Mouse (Mus musculus) embryonic facial prominence, embryonic 14.5 days (tissue): Measurements from ENCODE around the gene Tmem117. TPM values are rescaled to one million over a fixed set of nuclear protein-coding genes. Genes with fewer than 3 reads are reported as not detected.

ENCODE experiments used
- ATAC-seq: fragments of 200-750 bp; cut with Nextera tagmentation; 2 replicates; pipeline ENCODE4 v1.8.0; 2017; ENCODE audit warnings: low read depth, moderate number of reproducible peaks, moderate TSS enrichment
- DNase-seq: peaks from one replicate; pipeline ENCODE4 v3.0.0-alpha.2; 2015; ENCODE audit warnings: low spot score
- H3K27ac ChIP-seq: fragments of 300-500 bp; sonication (generic); replicated peaks from 2 replicates; pipeline ENCODE4 v1.5.1; 2014; ENCODE audit warnings: low read depth, mild to moderate bottlenecking, low read length, moderate library complexity
- H3K27me3 ChIP-seq: fragments of 300-500 bp; sonication (generic); replicated peaks from 2 replicates; pipeline ENCODE4 v1.6.1; 2014; ENCODE audit warnings: low read length; ENCODE audit not compliant: control insufficient read depth, insufficient read depth
- H3K36me3 ChIP-seq: fragments of 300-500 bp; sonication (generic); 2 replicates; pipeline ENCODE4 v1.6.1; 2014; ENCODE audit warnings: low read length, mixed read lengths; ENCODE audit not compliant: control insufficient read depth, insufficient read depth
- H3K4me1 ChIP-seq: fragments of 300-500 bp; sonication (generic); 2 replicates; pipeline ENCODE4 v1.6.1; 2014; ENCODE audit warnings: antibody characterized with exemption, low read length; ENCODE audit not compliant: control insufficient read depth, insufficient read depth
- H3K4me2 ChIP-seq: fragments of 300-500 bp; sonication (generic); 2 replicates; pipeline ENCODE4 v1.6.1; 2014; ENCODE audit warnings: low read depth, mild to moderate bottlenecking, low read length, moderate library complexity, mixed read lengths
- H3K4me3 ChIP-seq: fragments of 300-500 bp; sonication (generic); 2 replicates; pipeline ENCODE4 v1.5.1; 2014; ENCODE audit warnings: low read depth, mild to moderate bottlenecking, low read length
- H3K9ac ChIP-seq: fragments of 300-500 bp; sonication (generic); 2 replicates; pipeline ENCODE4 v1.6.1; 2014; ENCODE audit warnings: low read depth, mild to moderate bottlenecking, low read length, moderate library complexity, mixed read lengths
- H3K9me3 ChIP-seq: fragments of 300-500 bp; sonication (generic); 2 replicates; pipeline ENCODE4 v1.6.1; 2016; ENCODE audit warnings: low read length; ENCODE audit not compliant: control insufficient read depth
- whole genome bisulfite sequencing: fragments of 180-500 bp; shearing (Covaris S2); extraction: QIAGEN DNeasy Blood & Tissue Kit; methylation state at CpG from one replicate; pipeline ENCODE4 v1.1.7; 2014; 5-methylcytosine and 5-hydroxymethylcytosine counted together
- polyA plus RNA-seq: library from polyadenylated mRNA; unstranded; fragments of >200 nt; fragmentation: Nextera tagmentation; extraction: Ambion mirVana; gene quantifications from 2 replicates; pipeline ENCODE4 v1.2.1, GENCODE M21; 2014

Gene Tmem117
- polyA plus RNA-seq, 1 experiment from 2014 or later, result 11.1 TPM

- ATAC-seq, result no peak
These were observed 472.5 kb downstream of the Tmem117 start for GRCm38 (mm10) chr15:95101522-95101921.

GRCm38 (mm10) chr15:95107246-95107809, 478.3 kb downstream of the Tmem117 start:
- no peaks in the 10 kb centered on the region for H3K27me3 ChIP-seq
- DNase-seq, result peak; percentile 24
- no peak overlapping the region for H3K9ac ChIP-seq
- no peaks in the 10 kb centered on the region for H3K9me3 ChIP-seq
- no peak overlapping the region for H3K27ac ChIP-seq
- ATAC-seq, result no peak
- no peaks in the 10 kb centered on the region for H3K4me1 ChIP-seq
- WGBS, result 65% methylated on average over 8 of the region's 8 CpGs
- no peak overlapping the region for H3K4me3 ChIP-seq
- H3K36me3 ChIP-seq, result no peaks in the 10 kb centered on the region
- H3K4me2 ChIP-seq, result no peak overlapping the region

More at GRCm38 (mm10) chr15:95101522-95101921, 472.5 kb downstream of the Tmem117 start:
- Histone ChIP-seq H3K27ac (no peak overlapping the region), H3K4me1 (peaks cover 5% of the 10 kb centered on the region; the same call in 1 of the 2 replicates), H3K4me3 (no peak overlapping the region), H3K9ac (no peak overlapping the region), H3K4me2 (no peak overlapping the region), H3K36me3 (no peaks in the 10 kb centered on the region), H3K27me3 (no peaks in the 10 kb centered on the region), H3K9me3 (no peaks in the 10 kb centered on the region)
- no peak for DNase-seq

- no peak overlapping the region for H3K4me3 ChIP-seq
- H3K27me3 ChIP-seq, result no peaks in the 10 kb centered on the region
- no peaks in the 10 kb centered on the region for H3K4me1 ChIP-seq
- H3K4me2 ChIP-seq, result no peak overlapping the region
- no peak for ATAC-seq
- no peaks in the 10 kb centered on the region for H3K9me3 ChIP-seq
- no peak overlapping the region for H3K9ac ChIP-seq
- WGBS, result 81% methylated on average over 4 of the region's 4 CpGs
- no peaks in the 10 kb centered on the region for H3K36me3 ChIP-seq
- no peak overlapping the region for H3K27ac ChIP-seq
- DNase-seq, result no peak
These were observed 479.6 kb downstream of the Tmem117 start for GRCm38 (mm10) chr15:95108626-95109025.

- H3K36me3 ChIP-seq, result no peaks in the 10 kb centered on the region
These were observed 502.4 kb downstream of the Tmem117 start for GRCm38 (mm10) chr15:95131401-95131800.

GRCm38 (mm10) chr15:95135926-95136609, 507.0 kb downstream of the Tmem117 start:
- no peaks in the 10 kb centered on the region for H3K9me3 ChIP-seq
- ATAC-seq (no peak), DNase-seq (no peak)
- H3K36me3 ChIP-seq, result no peaks in the 10 kb centered on the region
- H3K4me2 ChIP-seq, result no peak overlapping the region
- no peaks in the 10 kb centered on the region for H3K27me3 ChIP-seq
- H3K9ac ChIP-seq, result no peak overlapping the region
- H3K27ac ChIP-seq, result no peak overlapping the region
- no peak overlapping the region for H3K4me3 ChIP-seq
- 92% methylated on average over 17 of the region's 17 CpGs for WGBS
- H3K4me1 ChIP-seq, result no peaks in the 10 kb centered on the region

More at GRCm38 (mm10) chr15:95131401-95131800, 502.4 kb downstream of the Tmem117 start:
- DNase-seq (no peak), ATAC-seq (no peak)
- H3K4me3 ChIP-seq, result no peak overlapping the region
- no peak overlapping the region for H3K4me2 ChIP-seq
- WGBS, result 64% methylated on average over 4 of the region's 4 CpGs
- no peaks in the 10 kb centered on the region for H3K9me3 ChIP-seq
- H3K27ac ChIP-seq, result no peak overlapping the region
- no peaks in the 10 kb centered on the region for H3K27me3 ChIP-seq
- H3K9ac ChIP-seq, result no peak overlapping the region
- H3K4me1 ChIP-seq, result no peaks in the 10 kb centered on the region

- no peak overlapping the region for H3K4me2 ChIP-seq
- no peaks in the 10 kb centered on the region for H3K27me3 ChIP-seq
- DNase-seq, result no peak
- no peak overlapping the region for H3K4me3 ChIP-seq
- H3K27ac ChIP-seq, result no peak overlapping the region
- no peaks in the 10 kb centered on the region for H3K4me1 ChIP-seq
- H3K9me3 ChIP-seq, result no peaks in the 10 kb centered on the region
- no peak for ATAC-seq
- 78% methylated on average over 10 of the region's 10 CpGs for WGBS
- no peaks in the 10 kb centered on the region for H3K36me3 ChIP-seq
- no peak overlapping the region for H3K9ac ChIP-seq
These were observed 508.2 kb downstream of the Tmem117 start for GRCm38 (mm10) chr15:95137018-95137810.

GRCm38 (mm10) chr15:95138709-95139409, 509.8 kb downstream of the Tmem117 start:
- DNase-seq (no peak), ATAC-seq (no peak)
- Histone ChIP-seq H3K4me1 (no peaks in the 10 kb centered on the region), H3K9ac (no peak overlapping the region), H3K36me3 (no peaks in the 10 kb centered on the region), H3K27ac (no peak overlapping the region), H3K27me3 (no peaks in the 10 kb centered on the region), H3K4me3 (no peak overlapping the region), H3K9me3 (no peaks in the 10 kb centered on the region), H3K4me2 (no peak overlapping the region)
- WGBS, result 75% methylated on average over 12 of the region's 12 CpGs

- Histone ChIP-seq H3K4me1 (no peaks in the 10 kb centered on the region), H3K27me3 (no peaks in the 10 kb centered on the region), H3K36me3 (no peaks in the 10 kb centered on the region), H3K9me3 (no peaks in the 10 kb centered on the region), H3K27ac (no peak overlapping the region), H3K4me3 (no peak overlapping the region), H3K9ac (no peak overlapping the region), H3K4me2 (no peak overlapping the region)
- DNase-seq (peak; percentile 35), ATAC-seq (no peak)
- WGBS, result 44% methylated on average over 2 of the region's 2 CpGs
These were observed 515.1 kb downstream of the Tmem117 start for GRCm38 (mm10) chr15:95144131-95144530.
